Mouse (Mus musculus): ENCODE results near the gene Hist2h2be.

GRCm38 (mm10) chr3:96249034-96249345 is 28.1 kb downstream of the Hist2h2be start:
- no peak for TF ChIP-seq CTCF (IDR thresholded peaks at IDR 0.05; ENCODE audit: low read depth, low read length)
- no peak for TF ChIP-seq EP300 (IDR thresholded peaks at IDR 0.05; ENCODE audit: insufficient read depth, low read depth, low read length)

All from ES-Bruce4 (cell line).